8 mouse cellular contexts compared by ENCODE assay signal in genomic region chr16:43217336-43218006, GRCm38 (mm10).
"Had no signal": no experiment of that assay in that cellular context is flagged by ENCODE, and none has a peak within 500 bp of the region (broad histone marks: within the 10 kb centered on the region; RNA-seq: fewer than 3 reads in every experiment).

No protein-coding gene starts in this region.

- DNase-seq: kidney, adult 2 months; kidney, postnatal 36 days; layer of hippocampus, postnatal 36 days; left cerebral cortex, postnatal 4 days; liver, postnatal 0 days; thymus, adult 2 months; thymus, postnatal 14 days; thymus, postnatal 4 days had no signal
